Mouse (Mus musculus) gastrocnemius, adult 18-20 months (tissue): ENCODE results near the gene Fip1l1. TPM values are rescaled to one million over a fixed set of nuclear protein-coding genes. Genes with fewer than 3 reads are reported as not detected.
A peak's percentile ranks its signal among the peaks of the same experiment; 100 is the strongest.

ENCODE experiments used
- DNase-seq: peaks from one replicate; pipeline ENCODE4 v3.0.0; 2021; ENCODE audit warnings: low spot score
- long read RNA-seq, 2 experiments: library from polyadenylated mRNA; stranded (forward); transcript quantifications; one replicate each; pipeline ENCODE4 v2.0.0; 2021
- total RNA-seq, 2 experiments: library from RNA; stranded (reverse); gene quantifications; 2 replicates each; pipeline ENCODE4 v1.2.3; 2021

The Fip1l1 gene
- 10 to 100 TPM; 16.6 to 21.3 TPM for total RNA-seq
- long read RNA-seq, experiment 1, full-length matches to known transcripts: 16 of 29 reads
- long read RNA-seq, experiment 1, partial matches to known transcripts: 1 of 29 reads
- long read RNA-seq, experiment 1, other reads (novel, unspliced or antisense): 12 of 29 reads
- long read RNA-seq, experiment 2, full-length matches to known transcripts: 9 of 23 reads
- long read RNA-seq, experiment 2, partial matches to known transcripts: 2 of 23 reads
- long read RNA-seq, experiment 2, other reads (novel, unspliced or antisense): 12 of 23 reads

DNA sequence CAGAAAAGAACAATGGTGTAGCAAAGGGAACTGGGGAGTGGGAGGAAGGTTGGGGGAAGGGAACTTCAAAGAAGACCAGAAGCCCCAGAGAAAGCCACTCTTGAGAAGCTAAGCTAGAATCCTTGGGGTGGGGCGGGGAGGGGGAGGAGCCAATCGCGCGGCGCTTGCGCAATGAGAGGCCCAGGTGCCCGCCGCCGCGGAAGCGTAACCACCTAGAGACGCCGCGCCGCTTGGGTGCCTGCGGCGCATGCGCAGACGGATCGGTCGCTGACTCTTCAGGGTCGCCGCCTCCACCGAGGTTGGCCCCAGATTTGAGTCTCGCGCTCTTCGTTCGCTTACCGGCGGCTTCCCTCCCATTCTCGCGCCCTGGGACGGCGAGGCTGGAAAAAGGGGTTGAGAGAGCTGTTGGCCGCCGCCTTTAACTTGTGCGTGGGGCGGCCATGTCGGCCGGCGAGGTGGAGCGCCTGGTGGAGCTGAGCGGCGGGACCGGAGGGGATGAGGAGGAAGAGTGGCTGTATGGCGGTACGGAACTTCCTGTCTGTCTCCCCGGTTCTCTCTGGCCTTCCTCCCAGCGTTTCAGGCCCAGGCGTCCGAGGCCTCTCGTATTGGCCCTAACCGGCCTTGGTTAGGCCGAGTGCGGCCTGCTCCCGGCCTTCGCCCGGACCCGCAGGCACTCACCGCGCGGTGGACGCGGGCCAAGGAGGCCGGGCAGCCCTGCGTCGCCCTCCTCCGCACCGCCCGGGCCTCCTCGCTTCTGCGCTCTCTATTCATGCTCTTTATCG, at the start of gene Fip1l1:
Gene Fip1l1, plus strand, starts transcription at position 210 of the 782 bp plus-strand sequence.
- DNase-seq: peak; percentile 82

DNA sequence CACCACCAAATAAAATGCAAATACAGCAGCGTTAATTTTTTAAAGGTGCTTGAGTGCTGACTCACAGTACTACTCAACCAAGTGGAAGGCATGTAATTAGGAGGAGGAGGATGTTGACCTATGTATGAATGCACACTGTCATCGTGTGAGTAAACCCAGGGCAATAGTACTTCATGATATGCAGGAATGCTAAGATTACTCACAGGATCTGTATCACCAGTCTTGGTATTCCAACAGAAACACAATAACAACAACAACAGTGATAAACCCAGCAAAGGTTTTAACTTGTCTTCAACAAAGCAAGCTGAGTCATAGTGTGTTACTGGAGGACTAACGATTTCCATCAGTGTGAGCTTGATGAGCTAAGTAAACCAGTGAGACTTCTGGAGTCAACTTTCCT, 42.5 kb upstream of the Fip1l1 start:
- DNase-seq: no peak

DNA sequence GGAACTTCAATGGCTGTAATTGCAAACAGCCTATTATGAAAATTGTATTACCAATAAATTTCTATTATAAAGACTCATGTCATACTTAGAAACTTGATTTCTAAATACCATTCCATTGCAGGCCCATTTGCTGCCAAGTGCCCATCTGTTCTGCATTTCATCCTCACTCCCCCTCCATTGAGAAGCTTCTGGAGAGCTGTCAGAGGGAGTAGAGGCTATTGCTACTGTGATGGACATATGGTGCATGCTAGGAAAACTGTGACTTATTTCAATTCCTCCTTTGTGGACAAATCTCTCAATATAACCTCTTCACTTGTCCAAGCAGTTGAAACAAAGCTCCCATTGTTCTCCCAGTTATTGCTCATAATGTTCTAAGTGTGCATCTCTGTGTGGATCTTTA, 23.6 kb upstream of the Fip1l1 start:
- DNase-seq: no peak

DNA sequence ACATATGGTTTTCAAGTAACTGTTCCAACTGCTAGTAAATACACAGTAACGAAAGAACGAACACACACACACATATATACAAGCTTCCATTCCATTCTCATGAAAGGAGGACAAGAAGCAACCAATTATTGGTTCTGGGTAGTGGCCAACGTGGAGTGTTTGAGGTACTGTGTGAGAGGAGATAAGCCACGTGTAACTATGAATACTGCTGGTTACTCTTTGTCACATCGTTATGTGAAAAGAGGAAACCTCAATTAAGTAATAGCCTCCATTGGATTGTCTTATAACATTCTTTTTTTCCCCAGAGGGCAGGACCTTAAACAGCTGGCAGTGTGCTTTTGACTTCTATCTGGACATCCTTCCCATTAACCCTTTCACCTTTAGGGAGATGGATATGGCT, 8.2 kb upstream of the Fip1l1 start:
- DNase-seq: no peak

DNA sequence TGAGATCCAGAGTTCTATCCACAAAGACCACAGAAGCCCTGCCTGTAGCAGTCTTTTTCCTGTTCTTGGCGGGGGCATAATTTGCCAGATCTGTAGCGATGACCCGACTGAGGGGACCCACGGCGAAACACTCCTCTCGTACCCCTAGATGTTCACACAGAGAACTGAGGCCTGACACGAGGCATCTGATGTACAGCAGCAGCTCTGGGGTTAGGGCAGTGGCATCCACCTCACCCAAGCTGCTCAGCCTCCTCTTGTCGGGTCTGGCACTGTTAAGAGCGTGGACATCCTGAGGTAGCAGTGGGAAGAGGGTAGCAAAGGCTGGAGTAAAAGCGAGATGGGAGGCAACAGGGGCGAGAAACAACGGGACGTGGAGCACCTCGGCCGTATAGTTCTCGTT, 4.5 kb upstream of the Fip1l1 start:
- DNase-seq: no peak

DNA sequence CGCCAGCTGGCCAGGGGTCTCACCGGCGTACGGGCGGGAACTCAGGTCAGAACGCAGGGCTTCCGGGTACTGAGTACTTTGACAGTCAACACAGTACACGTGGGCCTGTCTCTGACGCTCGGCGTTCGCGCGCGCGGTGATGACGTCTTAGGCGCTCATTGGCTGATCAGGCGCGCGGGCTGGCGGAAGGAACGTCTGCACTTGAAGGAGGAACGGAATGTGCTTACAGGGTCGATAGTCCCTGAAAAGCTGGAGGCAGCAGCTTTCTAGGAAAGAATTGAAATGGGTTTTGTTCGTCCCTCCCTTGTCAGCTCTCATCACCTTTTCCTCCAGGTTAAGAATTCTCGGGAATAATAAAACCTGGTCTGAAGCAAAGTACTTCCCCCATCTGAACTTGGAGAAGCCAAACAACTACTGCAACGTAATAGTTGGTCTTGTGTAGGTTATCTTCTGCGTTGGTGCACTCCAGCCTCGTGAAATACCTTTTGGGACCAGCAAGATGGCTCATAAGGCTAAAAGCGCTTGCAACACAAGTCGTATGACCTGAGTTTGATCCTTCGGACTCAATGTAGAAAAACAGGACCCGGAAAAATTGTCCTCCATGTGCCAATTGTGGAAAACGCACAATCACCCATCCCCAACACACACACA, 3.5 kb upstream of the Fip1l1 start, which contains the start of gene Scfd2:
Gene Scfd2, minus strand, starts transcription at position 130 of the 651 bp plus-strand sequence.
- DNase-seq: peak; percentile 95

DNA sequence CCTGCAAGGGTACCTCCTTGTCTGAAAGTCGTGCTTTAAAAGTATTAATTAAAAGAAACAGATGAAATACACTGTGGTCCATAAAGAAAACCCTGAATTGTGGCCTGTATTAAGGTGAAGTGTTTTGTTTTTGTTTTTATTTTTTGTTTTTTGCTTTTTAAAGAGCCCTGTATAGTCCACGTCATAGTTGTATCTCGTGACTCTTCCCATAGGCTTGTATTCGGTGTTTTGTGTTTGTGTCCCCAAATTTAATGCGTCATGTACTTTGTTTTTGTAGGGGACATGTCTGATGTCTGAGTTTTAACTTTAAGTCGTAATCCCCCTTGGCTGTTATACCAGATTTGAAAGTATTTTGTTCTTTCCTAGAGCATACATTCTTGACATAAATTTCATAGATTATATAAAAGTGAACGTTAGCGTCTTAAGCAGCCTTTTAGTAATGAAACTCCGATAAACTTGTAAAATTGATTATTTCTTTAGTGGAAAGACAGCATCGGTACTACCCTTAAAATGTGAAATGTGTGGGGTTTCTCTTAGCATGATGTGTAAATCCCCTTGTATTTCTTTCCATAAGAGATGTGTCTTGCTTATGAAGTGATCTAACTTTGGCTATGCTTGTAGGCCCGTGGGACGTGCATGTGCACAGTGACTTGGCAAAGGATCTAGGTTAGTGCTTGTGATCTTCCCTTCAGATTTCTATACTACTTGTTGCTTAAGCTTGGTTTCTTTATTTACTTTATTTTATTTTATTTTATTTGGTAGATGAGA, 1.1 kb downstream of the Fip1l1 start:
- DNase-seq: no peak

DNA sequence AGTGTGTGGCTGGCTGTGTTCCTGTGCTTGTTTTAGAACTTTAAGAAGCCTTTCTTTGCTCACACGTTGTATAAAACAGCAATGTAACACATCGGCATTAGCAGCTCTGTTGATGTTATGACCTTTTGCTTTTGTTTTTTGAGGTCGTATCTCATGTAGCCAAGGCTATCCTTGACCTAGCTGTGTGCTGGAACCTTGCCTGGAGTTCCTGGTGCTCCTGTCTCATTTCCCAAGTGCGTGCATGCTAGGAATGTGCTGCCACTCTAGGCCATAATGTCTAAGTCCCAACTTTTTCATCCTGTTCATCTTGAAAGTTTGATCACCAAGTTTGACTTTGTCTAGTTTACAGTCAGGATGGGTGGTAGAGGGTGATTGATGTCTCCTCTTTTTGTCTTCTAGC, 10.4 kb downstream of the Fip1l1 start:
- DNase-seq: no peak

DNA sequence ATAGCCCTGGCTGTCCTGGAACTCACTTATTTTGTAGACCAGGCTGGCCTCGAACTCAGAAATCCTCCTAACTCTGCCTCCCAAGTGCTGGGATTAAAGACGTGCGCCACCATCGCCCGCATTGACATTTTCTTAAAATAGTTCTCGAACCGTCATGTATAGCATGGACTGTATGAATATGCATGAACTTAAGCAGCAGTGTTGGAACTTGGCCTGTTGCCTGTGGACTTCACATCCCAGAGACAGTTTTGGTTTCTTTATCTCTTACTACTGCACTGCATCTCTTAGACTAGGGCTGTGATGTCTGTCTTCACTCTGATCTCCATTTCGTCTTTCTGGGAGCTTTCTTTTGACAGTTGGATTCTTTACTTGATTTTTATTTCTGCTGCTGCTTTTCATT, 14.3 kb downstream of the Fip1l1 start:
- no peak for DNase-seq

DNA sequence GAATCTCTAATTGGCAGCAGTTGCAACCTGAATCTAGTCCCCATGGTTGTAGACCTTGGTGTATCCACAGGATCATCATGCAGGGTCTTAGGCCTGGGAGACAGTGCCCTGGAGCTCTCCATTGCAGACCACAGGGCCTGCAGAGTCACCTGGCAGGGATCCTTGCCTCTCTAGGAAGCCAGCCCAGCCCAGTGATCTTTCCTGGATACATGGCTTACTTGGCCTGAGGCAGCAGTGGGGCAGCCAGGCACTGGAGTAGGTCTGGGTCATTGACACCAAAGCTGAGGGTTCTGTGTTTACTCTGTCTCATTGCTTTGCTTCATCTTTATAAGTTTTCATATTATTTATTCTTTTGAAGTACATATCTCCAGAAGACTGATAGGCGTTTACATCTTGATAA, 25.9 kb downstream of the Fip1l1 start:
- peak; percentile 33 for DNase-seq

DNA sequence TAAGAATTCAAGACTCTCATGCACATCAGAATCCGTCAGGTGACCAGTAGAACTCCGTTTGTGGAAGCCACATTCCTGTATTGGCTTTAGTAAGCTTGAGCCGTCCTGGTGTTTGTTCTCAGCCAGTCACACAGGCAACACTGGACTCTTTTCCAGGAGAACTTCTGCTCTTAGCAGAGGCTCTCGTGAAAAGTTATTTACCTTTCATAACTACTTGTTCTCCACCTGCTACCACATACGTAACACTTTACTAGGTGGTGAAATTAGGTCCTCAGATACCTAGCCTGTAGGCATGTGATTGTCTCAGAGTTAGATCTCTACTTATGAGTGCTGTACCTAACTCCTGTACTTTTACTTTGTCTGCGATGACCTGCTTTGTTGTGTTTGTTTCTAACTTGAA, 36.5 kb downstream of the Fip1l1 start:
- DNase-seq: no peak

DNA sequence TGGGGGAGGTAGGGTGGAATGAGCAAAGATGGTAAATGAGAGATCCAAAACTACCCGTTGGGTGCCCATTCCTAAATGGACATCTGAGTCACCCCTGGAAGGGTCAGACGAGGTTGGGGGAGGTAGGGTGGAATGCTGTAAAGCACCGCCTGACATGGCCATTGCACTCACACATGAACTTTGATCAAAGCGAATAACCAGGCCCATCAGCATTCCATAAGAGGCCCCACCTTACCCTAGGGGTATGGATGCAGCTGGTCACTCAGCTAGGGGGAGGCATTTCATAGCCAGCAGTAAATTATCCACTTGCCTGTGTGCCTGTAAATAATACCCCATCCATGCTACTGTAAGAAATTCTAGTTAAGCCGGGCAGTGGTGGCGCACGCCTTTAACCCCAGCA, 53.9 kb downstream of the Fip1l1 start:
- DNase-seq: no peak

DNA sequence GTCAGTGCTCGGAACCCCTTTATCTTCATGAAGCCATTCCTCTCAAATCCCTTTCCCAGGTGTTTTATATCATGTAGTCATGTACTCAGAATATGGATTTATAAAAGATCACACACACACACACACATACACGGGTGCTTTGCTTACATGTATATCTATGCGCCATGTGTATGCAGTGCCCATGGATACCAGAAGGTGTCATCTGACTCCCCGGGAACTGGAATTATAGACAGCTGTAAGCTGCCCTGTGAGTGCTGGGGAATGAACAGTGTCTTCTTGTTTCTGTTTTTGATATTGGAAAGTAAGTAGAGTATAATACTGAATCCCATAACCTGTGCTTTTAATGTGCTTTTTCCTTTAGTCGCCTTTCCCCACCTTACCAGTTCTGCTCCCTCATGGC, 56.2 kb downstream of the Fip1l1 start:
- no peak for DNase-seq

DNA sequence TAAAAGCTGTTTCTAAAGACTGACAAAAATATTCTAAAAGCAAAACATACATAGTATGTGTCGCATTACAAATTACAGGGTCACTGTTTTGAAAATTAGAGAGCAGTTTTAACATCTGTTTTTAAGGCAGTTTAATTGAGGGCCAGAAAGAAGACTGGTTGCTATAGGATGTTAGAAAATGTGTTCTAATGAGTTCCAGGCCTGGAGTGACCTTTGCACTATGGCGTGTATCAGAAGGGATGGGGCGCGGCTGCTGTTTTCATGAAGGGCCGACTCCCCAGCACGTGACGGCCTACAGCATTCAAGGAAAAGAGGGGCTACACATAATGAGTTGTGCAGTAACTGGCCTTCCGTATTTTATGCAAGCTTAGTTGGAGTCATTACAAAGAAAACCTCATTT, 57.9 kb downstream of the Fip1l1 start:
- no peak for DNase-seq

DNA sequence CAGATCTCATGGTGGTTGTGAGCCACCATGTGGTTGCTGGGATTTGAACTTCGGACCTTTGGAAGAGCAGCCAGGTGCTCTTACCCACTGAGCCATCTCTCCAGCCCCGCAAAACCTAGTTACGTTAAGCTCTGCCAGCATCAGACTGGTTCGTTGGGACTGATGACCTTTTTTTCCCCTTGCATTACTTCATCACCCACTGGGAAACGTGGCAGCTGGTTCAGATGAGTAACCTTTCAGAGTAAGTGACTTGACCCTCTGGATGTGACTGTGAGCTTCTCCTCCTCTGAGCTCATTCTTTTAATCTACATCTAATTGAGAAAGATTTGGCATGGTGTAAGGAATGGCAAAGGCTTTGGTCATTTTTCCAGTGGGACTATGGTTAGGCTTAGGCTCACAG, 64.8 kb downstream of the Fip1l1 start:
- DNase-seq: peak; percentile 32

DNA sequence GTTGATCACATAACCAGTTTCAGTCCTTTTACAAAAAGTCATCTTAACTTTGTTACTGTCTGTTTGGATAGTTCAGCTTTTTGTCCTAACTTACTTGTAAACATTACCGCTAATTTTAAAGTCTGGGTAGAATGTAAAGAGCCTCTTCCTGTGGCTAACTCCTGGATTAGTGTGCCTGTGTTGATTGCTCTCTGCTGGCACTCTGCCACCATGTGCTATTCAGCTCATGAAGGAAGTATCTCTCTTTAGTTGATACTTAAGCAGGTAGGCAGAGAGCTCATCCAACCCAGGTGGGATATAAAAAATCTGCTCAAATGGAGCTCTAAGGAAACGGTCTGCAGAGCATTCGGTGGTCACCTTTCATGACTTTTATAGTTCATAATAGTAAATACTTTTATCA, 65.9 kb downstream of the Fip1l1 start:
- DNase-seq: no peak

DNA sequence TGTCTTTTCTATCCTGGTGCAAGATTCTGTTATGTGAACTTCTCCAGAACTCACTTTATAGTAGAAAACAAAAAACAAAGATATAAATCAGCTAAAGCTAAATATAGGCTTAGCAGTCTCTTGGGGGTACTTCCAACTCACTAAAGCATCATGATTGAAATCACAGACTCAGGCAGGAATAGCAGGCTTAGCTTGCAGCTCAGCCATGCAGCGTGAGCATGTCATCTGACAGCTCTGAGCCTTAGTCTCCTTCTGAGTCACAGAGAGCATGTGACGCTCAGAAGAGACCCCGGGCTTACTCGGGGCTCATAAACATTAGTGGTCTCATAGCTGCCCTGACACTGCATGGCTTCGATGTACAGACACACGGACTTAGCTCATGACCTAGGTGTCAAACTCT, 66.7 kb downstream of the Fip1l1 start:
- DNase-seq: no peak

DNA sequence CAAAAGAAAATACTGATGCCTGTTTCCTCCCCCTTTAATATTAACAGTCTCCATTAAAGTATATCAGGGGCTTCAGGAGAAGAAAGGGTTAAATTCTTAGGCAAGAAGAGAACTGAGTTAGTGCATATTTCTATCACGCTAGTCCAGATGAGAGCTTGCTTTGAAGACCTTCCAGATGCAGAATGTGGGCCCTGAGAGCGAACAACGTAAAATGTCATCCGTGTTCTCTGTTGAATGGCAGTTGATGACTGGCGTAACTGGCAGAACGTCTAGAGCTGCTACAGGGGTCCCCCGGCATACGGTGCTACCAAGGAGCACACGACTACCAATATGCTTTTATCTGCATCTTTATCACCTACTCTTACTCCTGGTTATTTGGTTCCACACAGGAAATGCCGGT, 67.1 kb downstream of the Fip1l1 start:
- no peak for DNase-seq

DNA sequence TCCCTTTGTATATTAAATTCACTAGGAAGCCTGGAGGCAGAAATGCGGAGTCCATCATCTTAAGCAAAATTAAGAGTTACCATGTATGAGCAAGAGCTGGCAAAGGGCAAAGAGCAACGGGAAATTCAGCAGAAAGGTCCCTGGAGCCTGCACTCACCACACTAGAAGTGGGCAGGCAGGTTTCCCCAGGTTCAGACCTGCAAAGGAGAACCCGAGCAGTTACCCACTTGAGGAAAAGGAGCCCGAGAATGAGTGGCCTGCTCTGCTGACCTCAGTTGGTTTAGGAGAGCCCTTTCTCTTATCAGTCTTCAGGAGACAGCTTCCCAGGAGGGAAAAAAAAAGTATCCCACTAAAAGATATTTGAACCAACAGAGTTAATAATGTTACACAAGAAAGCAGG, 68.1 kb downstream of the Fip1l1 start:
- DNase-seq: no peak

DNA sequence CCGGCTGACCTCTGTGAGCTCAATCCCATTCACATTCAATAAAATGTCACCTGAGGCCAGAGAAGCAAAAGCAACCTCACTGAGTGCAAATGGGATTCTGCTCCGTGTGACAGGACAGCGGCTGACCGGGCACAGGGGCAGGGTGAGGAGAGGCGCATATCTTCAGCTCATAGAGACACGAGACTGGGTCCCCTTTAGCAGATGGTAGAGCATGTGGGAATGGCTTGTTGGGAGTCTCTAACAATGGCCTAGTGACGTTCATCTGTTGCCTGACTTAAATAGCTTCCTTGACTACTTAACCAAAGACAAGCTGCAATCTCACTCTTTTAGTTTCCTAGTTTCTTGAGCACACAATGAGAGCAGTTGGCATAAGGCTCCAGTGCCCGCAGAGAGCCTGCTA, 71.0 kb downstream of the Fip1l1 start:
- no peak for DNase-seq

DNA sequence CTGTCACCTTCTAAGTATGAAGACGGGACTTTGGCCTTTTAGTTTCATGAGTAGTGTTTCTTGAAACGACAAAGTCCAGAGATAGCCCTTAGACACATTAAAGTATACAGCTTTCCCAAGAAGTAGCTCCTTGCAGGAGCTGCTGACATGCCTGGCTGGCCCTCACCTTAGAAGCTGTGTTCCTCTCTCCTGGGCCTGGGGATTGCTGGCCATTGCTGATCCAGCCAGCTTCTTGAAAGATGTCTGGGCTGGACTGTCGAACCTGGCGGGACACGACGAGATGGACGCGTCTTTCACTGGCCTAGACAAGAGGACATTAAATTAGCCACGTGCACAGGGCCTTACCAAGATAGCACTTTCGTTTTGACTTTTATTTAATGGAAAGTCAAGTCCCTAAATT, 75.3 kb downstream of the Fip1l1 start:
- no peak for DNase-seq

DNA sequence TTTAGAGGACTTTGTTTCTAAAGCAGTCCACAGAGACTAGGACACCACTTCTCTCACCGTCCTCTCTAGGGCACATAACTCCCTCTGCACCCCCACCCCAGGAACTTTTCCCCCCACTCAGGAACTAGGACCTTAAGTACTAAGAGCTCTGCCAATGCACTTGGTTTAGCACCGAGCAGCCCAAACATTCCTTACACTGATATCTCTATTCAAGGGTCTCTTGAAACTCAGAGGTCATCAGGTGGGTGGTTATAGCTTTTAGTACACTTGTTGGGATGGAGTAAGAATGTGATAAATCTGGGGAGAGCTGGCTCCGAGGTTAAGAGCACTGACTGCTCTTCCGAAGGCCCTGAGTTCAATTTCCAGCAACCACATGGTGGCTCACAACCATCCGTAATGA, 77.5 kb downstream of the Fip1l1 start:
- no peak for DNase-seq
